Mouse (Mus musculus): ENCODE measurements around the gene Gm44973. TPM values are rescaled to one million over a fixed set of nuclear protein-coding genes. Genes with fewer than 3 reads are reported as not detected.

The Gm44973 gene
- polyA plus RNA-seq (2015; fragmentation: Nextera tagmentation; extraction: Ambion mirVana) = 0.78 TPM in 1 of 2 replicates, not detected in the other

- Histone ChIP-seq H3K27ac (peak within 1 kb of the TSS; percentile 99), H3K27me3 (no peaks in the 10 kb centered on the region), H3K4me1 (replicated peaks) (peaks cover 9% of the 10 kb centered on the region), H3K9ac (peak within 1 kb of the TSS; percentile 83), H3K36me3 (peaks cover 34% of the 10 kb centered on the region), H3K9me3 (replicated peaks) (no peaks in the 10 kb centered on the region), H3K4me2 (peak within 1 kb of the TSS; percentile 64), H3K4me3 (peak within 1 kb of the TSS; percentile 79)
- WGBS = under 1% methylated on average over 57 of the region's 76 CpGs
- ATAC-seq (replicated peaks; ENCODE audit: insufficient number of reproducible peaks, insufficient read depth, low FRiP score, low read depth) = peak; percentile 83
Measured at GRCm38 (mm10) chr7:5015118-5016001, at the start of gene Gm44973. Gene Gm44973, plus strand, starts transcription at chr7:5015496.

GRCm38 (mm10) chr7:4971068-4971467 is 44.2 kb upstream of the Gm44973 start, which contains the start of gene Sbk3:
Gene Sbk3, minus strand, starts transcription at chr7:4971168.
- no peak for ATAC-seq (replicated peaks; ENCODE audit: insufficient number of reproducible peaks, insufficient read depth, low FRiP score, low read depth)

GRCm38 (mm10) chr7:4971710-4972109 is 43.6 kb upstream of the Gm44973 start:
- no peak overlapping the region for H3K9ac ChIP-seq
- ATAC-seq (replicated peaks; ENCODE audit: insufficient number of reproducible peaks, insufficient read depth, low FRiP score, low read depth) = no peak

More at GRCm38 (mm10) chr7:4971068-4971467, 44.2 kb upstream of the Gm44973 start, which contains the start of gene Sbk3:
- WGBS = 43% methylated on average over 6 of the region's 6 CpGs
- H3K4me1 ChIP-seq (replicated peaks) = peaks cover 14% of the 10 kb centered on the region
- no peak within 1 kb of the TSS for H3K9ac ChIP-seq
- H3K4me2 ChIP-seq = 0 out of 2 replicates have a peak within 1 kb of the TSS, but pooled peaks have one; percentile 4
- H3K9me3 ChIP-seq (replicated peaks) = no peaks in the 10 kb centered on the region
- H3K36me3 ChIP-seq = no peaks in the 10 kb centered on the region
- H3K27ac ChIP-seq = peak within 1 kb of the TSS; percentile 59
- H3K27me3 ChIP-seq = peaks cover 7% of the 10 kb centered on the region; the same call in 1 of the 2 replicates
- no peak within 1 kb of the TSS for H3K4me3 ChIP-seq

GRCm38 (mm10) chr7:4972321-4973047 is 42.8 kb upstream of the Gm44973 start:
- Histone ChIP-seq H3K9me3 (replicated peaks) (no peaks in the 10 kb centered on the region), H3K36me3 (no peaks in the 10 kb centered on the region), H3K9ac (no peak overlapping the region), H3K27ac (peak overlapping the region; percentile 59), H3K27me3 (peaks cover 4% of the 10 kb centered on the region; the same call in 1 of the 2 replicates), H3K4me2 (no peak overlapping the region), H3K4me3 (no peak overlapping the region), H3K4me1 (replicated peaks) (peaks cover 14% of the 10 kb centered on the region)
- WGBS = 39% methylated on average over 18 of the region's 18 CpGs
- peak; percentile 70 for ATAC-seq (replicated peaks; ENCODE audit: insufficient number of reproducible peaks, insufficient read depth, low FRiP score, low read depth)

More at GRCm38 (mm10) chr7:4971710-4972109, 43.6 kb upstream of the Gm44973 start:
- 16% methylated on average over 7 of the region's 7 CpGs for WGBS
- no peak overlapping the region for H3K4me3 ChIP-seq
- H3K36me3 ChIP-seq = no peaks in the 10 kb centered on the region
- peak overlapping the region; percentile 59 for H3K27ac ChIP-seq
- H3K4me2 ChIP-seq = 0 out of 2 replicates have a peak overlapping the region, but pooled peaks have one; percentile 4
- H3K4me1 ChIP-seq (replicated peaks) = peaks cover 14% of the 10 kb centered on the region
- peaks cover 7% of the 10 kb centered on the region; the same call in 1 of the 2 replicates for H3K27me3 ChIP-seq
- no peaks in the 10 kb centered on the region for H3K9me3 ChIP-seq (replicated peaks)

- H3K4me1 ChIP-seq (replicated peaks) = peaks cover 20% of the 10 kb centered on the region
- no peak overlapping the region for H3K4me3 ChIP-seq
- no peak overlapping the region for H3K4me2 ChIP-seq
- H3K27ac ChIP-seq = no peak overlapping the region
- H3K27me3 ChIP-seq = no peaks in the 10 kb centered on the region
- no peaks in the 10 kb centered on the region for H3K36me3 ChIP-seq
- no peaks in the 10 kb centered on the region for H3K9me3 ChIP-seq (replicated peaks)
- no peak overlapping the region for H3K9ac ChIP-seq
- ATAC-seq (replicated peaks; ENCODE audit: insufficient number of reproducible peaks, insufficient read depth, low FRiP score, low read depth) = no peak
- 54% methylated on average over 4 of the region's 4 CpGs for WGBS
Measured at GRCm38 (mm10) chr7:4975455-4975854, 39.8 kb upstream of the Gm44973 start.

GRCm38 (mm10) chr7:4976832-4977231 is 38.5 kb upstream of the Gm44973 start:
- 87% methylated on average over 7 of the region's 7 CpGs for WGBS
- Histone ChIP-seq H3K9ac (no peak overlapping the region), H3K4me3 (no peak overlapping the region), H3K9me3 (replicated peaks) (no peaks in the 10 kb centered on the region), H3K4me1 (replicated peaks) (peaks cover 17% of the 10 kb centered on the region), H3K27me3 (no peaks in the 10 kb centered on the region), H3K36me3 (no peaks in the 10 kb centered on the region), H3K4me2 (no peak overlapping the region), H3K27ac (no peak overlapping the region)
- no peak for ATAC-seq (replicated peaks; ENCODE audit: insufficient number of reproducible peaks, insufficient read depth, low FRiP score, low read depth)

GRCm38 (mm10) chr7:4988250-4988649 is 27.0 kb upstream of the Gm44973 start:
- 23% methylated on average over 2 of the region's 2 CpGs for WGBS
- ATAC-seq (replicated peaks; ENCODE audit: insufficient number of reproducible peaks, insufficient read depth, low FRiP score, low read depth) = 0 out of 2 replicates have a peak, but pooled peaks have one; percentile 49
- peaks cover 10% of the 10 kb centered on the region for H3K36me3 ChIP-seq

GRCm38 (mm10) chr7:4993347-4993998 is 21.8 kb upstream of the Gm44973 start:
- ATAC-seq (replicated peaks; ENCODE audit: insufficient number of reproducible peaks, insufficient read depth, low FRiP score, low read depth) = no peak
- Histone ChIP-seq H3K27me3 (peaks cover 20% of the 10 kb centered on the region), H3K9me3 (replicated peaks) (no peaks in the 10 kb centered on the region), H3K9ac (no peak overlapping the region), H3K27ac (no peak overlapping the region), H3K4me3 (peak overlapping the region; percentile 71), H3K36me3 (peaks cover 22% of the 10 kb centered on the region), H3K4me1 (replicated peaks) (peaks cover 27% of the 10 kb centered on the region), H3K4me2 (peak overlapping the region; percentile 82)
- 43% methylated on average over 51 of the region's 55 CpGs for WGBS

More at GRCm38 (mm10) chr7:4988250-4988649, 27.0 kb upstream of the Gm44973 start:
- Histone ChIP-seq H3K4me2 (no peak overlapping the region), H3K9me3 (replicated peaks) (no peaks in the 10 kb centered on the region), H3K4me3 (no peak overlapping the region), H3K27ac (no peak overlapping the region), H3K9ac (no peak overlapping the region), H3K4me1 (replicated peaks) (peaks cover under 1% of the 10 kb centered on the region; the same call in 1 of the 2 replicates), H3K27me3 (peaks cover 5% of the 10 kb centered on the region)

- Histone ChIP-seq H3K36me3 (peaks cover 22% of the 10 kb centered on the region), H3K27me3 (peaks cover 20% of the 10 kb centered on the region), H3K4me3 (peak overlapping the region; percentile 71), H3K4me1 (replicated peaks) (peaks cover 27% of the 10 kb centered on the region), H3K4me2 (peak overlapping the region; percentile 82), H3K27ac (no peak overlapping the region), H3K9ac (peak overlapping the region; percentile 10; the same call in 1 of the 2 replicates), H3K9me3 (replicated peaks) (no peaks in the 10 kb centered on the region)
- no peak for ATAC-seq (replicated peaks; ENCODE audit: insufficient number of reproducible peaks, insufficient read depth, low FRiP score, low read depth)
- 49% methylated on average over 59 of the region's 59 CpGs for WGBS
Measured at GRCm38 (mm10) chr7:4993999-4994788, 21.1 kb upstream of the Gm44973 start.
